Mouse (Mus musculus) heart, embryonic 12.5 days (tissue): ENCODE measurements around the gene B2m. TPM values are rescaled to one million over a fixed set of nuclear protein-coding genes. Genes with fewer than 3 reads are reported as not detected.

ENCODE experiments used
- ATAC-seq: fragments of 200-750 bp; cut with Nextera tagmentation; 2 replicates; pipeline ENCODE4 v1.8.0; 2017; ENCODE audit warnings: moderate TSS enrichment, moderate library complexity; ENCODE audit not compliant: insufficient number of reproducible peaks, low FRiP score
- H3K27ac ChIP-seq: fragments of 300-500 bp; sonication (generic); 2 replicates; pipeline ENCODE4 v1.5.1; 2016; ENCODE audit warnings: mild to moderate bottlenecking, moderate library complexity; ENCODE audit not compliant: poor library complexity, severe bottlenecking
- H3K27me3 ChIP-seq: fragments of 300-500 bp; sonication (generic); replicated peaks from 2 replicates; pipeline ENCODE4 v1.6.1; 2016; ENCODE audit warnings: mild to moderate bottlenecking, moderate library complexity
- H3K36me3 ChIP-seq: fragments of 300-500 bp; sonication (generic); 2 replicates; pipeline ENCODE4 v1.6.1; 2016; ENCODE audit warnings: mild to moderate bottlenecking, moderate library complexity
- H3K4me1 ChIP-seq: fragments of 300-500 bp; sonication (generic); replicated peaks from 2 replicates; pipeline ENCODE4 v1.6.1; 2016; ENCODE audit warnings: mild to moderate bottlenecking
- H3K4me2 ChIP-seq: fragments of 300-500 bp; sonication (generic); 2 replicates; pipeline ENCODE4 v1.6.1; 2016; ENCODE audit warnings: mild to moderate bottlenecking, moderate library complexity
- H3K4me3 ChIP-seq: fragments of 300-500 bp; sonication (generic); 2 replicates; pipeline ENCODE4 v1.5.1; 2016; ENCODE audit warnings: mild to moderate bottlenecking
- H3K9ac ChIP-seq: fragments of 300-500 bp; sonication (generic); 2 replicates; pipeline ENCODE4 v1.6.1; 2016; ENCODE audit warnings: mild to moderate bottlenecking, moderate library complexity
- H3K9me3 ChIP-seq: fragments of 300-500 bp; sonication (generic); replicated peaks from 2 replicates; pipeline ENCODE4 v1.6.1; 2016; ENCODE audit warnings: mild to moderate bottlenecking, moderate library complexity
- WGBS: fragments of 180-500 bp; shearing (Covaris S2); methylation state at CpG from one replicate; pipeline ENCODE4 v1.1.7; 2016; 5-methylcytosine and 5-hydroxymethylcytosine counted together
- polyA plus RNA-seq: library from polyadenylated mRNA; unstranded; fragments of >200 nt; fragmentation: Nextera tagmentation; extraction: Ambion mirVana; gene quantifications from 2 replicates; pipeline ENCODE4 v1.2.1, GENCODE M21; 2016

B2m gene
- polyA plus RNA-seq, 1 experiment from 2014 or later = 247 TPM

- H3K27me3 ChIP-seq = no peaks in the 10 kb centered on the region
- WGBS = 80% methylated on average over 2 of the region's 2 CpGs
- ATAC-seq = no peak
- H3K9me3 ChIP-seq = no peaks in the 10 kb centered on the region
- H3K36me3 ChIP-seq = no peaks in the 10 kb centered on the region
- H3K4me3 ChIP-seq = no peak overlapping the region
- H3K4me2 ChIP-seq = no peak overlapping the region
- peaks cover 33% of the 10 kb centered on the region for H3K4me1 ChIP-seq
- no peak overlapping the region for H3K9ac ChIP-seq
- H3K27ac ChIP-seq = no peak overlapping the region
Observed at GRCm38 (mm10) chr2:122162529-122162928, 15.0 kb downstream of the B2m start.

DNA sequence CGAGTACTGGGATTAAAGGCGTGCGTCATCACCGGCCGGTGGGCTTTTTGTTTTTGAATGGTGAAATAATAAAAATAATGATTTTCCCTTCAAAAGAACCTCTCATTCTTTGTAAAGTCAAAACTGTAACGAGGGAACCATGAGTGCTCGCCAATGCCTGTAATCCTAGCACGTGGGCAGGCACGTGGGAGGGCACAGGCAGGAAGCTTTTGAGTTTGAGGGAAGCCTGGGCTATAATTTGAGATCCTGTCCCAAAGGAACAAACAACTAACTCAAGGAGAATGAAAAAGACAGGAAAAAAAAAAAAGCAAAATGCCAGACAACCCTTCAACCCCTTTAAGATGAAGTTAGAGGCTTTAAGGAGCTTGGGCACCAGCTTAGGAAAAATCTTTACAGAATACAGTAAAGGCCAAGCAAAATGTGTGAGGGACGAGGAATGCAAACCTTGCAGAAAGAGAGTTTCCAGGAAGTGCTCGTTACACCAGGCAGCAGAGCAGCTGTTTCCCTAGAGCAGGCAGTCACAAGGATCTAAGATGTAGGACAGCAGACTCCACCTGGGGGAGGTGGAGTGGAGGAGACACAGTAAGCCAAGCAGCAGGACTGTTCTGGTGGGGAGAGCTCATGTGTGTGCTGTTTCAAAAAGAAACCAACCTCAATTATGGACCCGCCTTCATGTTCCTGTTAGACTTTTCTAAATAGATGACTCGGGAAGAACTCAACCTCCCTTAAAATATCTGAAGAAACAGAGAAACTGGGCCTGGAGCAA lies 16.1 kb downstream of the B2m start:
- H3K4me1 ChIP-seq = peaks cover 27% of the 10 kb centered on the region
- no peak for ATAC-seq
- no peak overlapping the region for H3K4me2 ChIP-seq
- no peak overlapping the region for H3K9ac ChIP-seq
- no peaks in the 10 kb centered on the region for H3K36me3 ChIP-seq
- no peak overlapping the region for H3K27ac ChIP-seq
- no peak overlapping the region for H3K4me3 ChIP-seq
- H3K27me3 ChIP-seq = no peaks in the 10 kb centered on the region
- WGBS = 72% methylated on average over 13 of the region's 13 CpGs
- no peaks in the 10 kb centered on the region for H3K9me3 ChIP-seq

GRCm38 (mm10) chr2:122164293-122164692 lies 16.8 kb downstream of the B2m start:
- Histone ChIP-seq H3K9me3 (no peaks in the 10 kb centered on the region), H3K27ac (no peak overlapping the region), H3K4me1 (peaks cover 20% of the 10 kb centered on the region), H3K9ac (no peak overlapping the region), H3K4me2 (no peak overlapping the region), H3K27me3 (no peaks in the 10 kb centered on the region), H3K4me3 (no peak overlapping the region), H3K36me3 (no peaks in the 10 kb centered on the region)
- ATAC-seq = no peak
- 74% methylated on average over 11 of the region's 11 CpGs for WGBS

- H3K27ac ChIP-seq = no peak overlapping the region
- no peak overlapping the region for H3K4me3 ChIP-seq
- H3K9ac ChIP-seq = no peak overlapping the region
- H3K4me2 ChIP-seq = no peak overlapping the region
- WGBS = 67% methylated on average over 6 of the region's 6 CpGs
- no peaks in the 10 kb centered on the region for H3K9me3 ChIP-seq
- no peaks in the 10 kb centered on the region for H3K36me3 ChIP-seq
- H3K4me1 ChIP-seq = no peaks in the 10 kb centered on the region
- H3K27me3 ChIP-seq = no peaks in the 10 kb centered on the region
- no peak for ATAC-seq
Observed at GRCm38 (mm10) chr2:122171292-122171691, 23.8 kb downstream of the B2m start.

DNA sequence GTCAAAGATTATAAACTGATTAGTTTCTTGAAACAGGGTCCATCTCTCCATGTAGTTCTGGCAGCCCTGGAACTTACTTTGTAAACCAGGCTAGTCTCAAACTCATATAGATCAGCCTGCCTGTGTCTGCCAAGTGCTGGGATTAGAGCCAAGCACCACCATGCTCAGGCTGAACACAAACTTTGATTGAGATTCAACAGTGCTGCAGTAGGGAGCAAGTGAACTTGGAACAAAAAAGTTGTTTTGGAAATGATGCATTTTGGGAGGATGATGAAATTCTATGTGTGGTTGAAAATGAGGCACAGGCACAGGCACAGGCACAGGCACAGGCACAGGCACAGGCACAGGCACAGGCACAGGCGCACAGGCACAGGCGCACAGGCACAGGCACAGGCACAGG lies 24.7 kb downstream of the B2m start:
- H3K27ac ChIP-seq = no peak overlapping the region
- H3K4me3 ChIP-seq = no peak overlapping the region
- no peaks in the 10 kb centered on the region for H3K9me3 ChIP-seq
- no peaks in the 10 kb centered on the region for H3K4me1 ChIP-seq
- no peaks in the 10 kb centered on the region for H3K27me3 ChIP-seq
- no peak overlapping the region for H3K4me2 ChIP-seq
- WGBS = 92% methylated on average over 2 of the region's 2 CpGs
- no peak overlapping the region for H3K9ac ChIP-seq
- no peaks in the 10 kb centered on the region for H3K36me3 ChIP-seq
- ATAC-seq = no peak

DNA sequence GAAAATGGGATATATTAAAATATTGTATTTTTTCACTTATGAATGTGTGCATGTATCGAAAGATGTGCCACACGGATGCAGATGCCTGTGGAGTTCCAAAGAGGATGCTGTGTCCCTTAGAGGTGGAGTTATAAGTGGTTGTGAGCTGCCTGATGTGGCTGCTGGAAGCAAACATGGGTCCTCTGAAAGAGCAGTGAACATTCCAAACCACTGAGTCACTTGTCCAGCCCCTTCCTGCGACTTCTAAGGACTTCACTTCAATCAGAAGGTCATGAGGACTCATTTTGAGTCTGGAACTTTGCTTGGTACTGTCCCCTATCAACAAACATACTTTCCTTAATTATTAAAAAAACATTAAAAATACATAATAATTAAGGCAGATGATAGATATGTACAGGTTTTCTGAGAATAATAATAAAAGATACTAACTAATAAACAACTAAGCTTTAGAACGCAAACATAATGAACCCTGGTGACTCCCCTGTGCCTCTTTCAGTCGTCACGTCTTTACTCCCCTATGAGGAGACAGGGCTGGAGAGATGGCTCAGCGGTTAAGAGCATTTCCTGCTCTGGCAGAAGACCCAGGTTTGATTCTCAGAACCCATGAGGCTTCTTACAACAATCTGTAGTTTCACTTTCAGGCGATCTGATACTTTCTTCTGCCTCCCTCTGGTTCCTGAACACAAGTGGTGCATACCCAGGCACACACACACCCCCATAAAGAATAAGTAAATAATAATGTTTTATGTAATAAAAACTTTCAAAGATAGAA lies 32.8 kb downstream of the B2m start:
- H3K4me1 ChIP-seq = peaks cover 3% of the 10 kb centered on the region; the same call in 1 of the 2 replicates
- no peaks in the 10 kb centered on the region for H3K9me3 ChIP-seq
- H3K4me2 ChIP-seq = no peak overlapping the region
- H3K27ac ChIP-seq = no peak overlapping the region
- 68% methylated on average over 8 of the region's 8 CpGs for WGBS
- no peaks in the 10 kb centered on the region for H3K27me3 ChIP-seq
- no peak for ATAC-seq
- H3K4me3 ChIP-seq = no peak overlapping the region
- no peaks in the 10 kb centered on the region for H3K36me3 ChIP-seq
- no peak overlapping the region for H3K9ac ChIP-seq

GRCm38 (mm10) chr2:122185086-122185485 lies 37.6 kb downstream of the B2m start:
- no peak overlapping the region for H3K4me2 ChIP-seq
- ATAC-seq = no peak
- no peaks in the 10 kb centered on the region for H3K36me3 ChIP-seq
- 75% methylated on average over 4 of the region's 4 CpGs for WGBS
- no peaks in the 10 kb centered on the region for H3K27me3 ChIP-seq
- H3K4me1 ChIP-seq = peaks cover under 1% of the 10 kb centered on the region; the same call in 1 of the 2 replicates
- H3K4me3 ChIP-seq = no peak overlapping the region
- no peak overlapping the region for H3K9ac ChIP-seq
- no peaks in the 10 kb centered on the region for H3K9me3 ChIP-seq
- H3K27ac ChIP-seq = no peak overlapping the region

GRCm38 (mm10) chr2:122186106-122186505 lies 38.6 kb downstream of the B2m start, which contains the start of the genes Patl2 and Terb2:
Gene Patl2 (minus strand): TSS chr2:122186189.
Gene Terb2 (plus strand): TSS chr2:122186272.
- Histone ChIP-seq H3K36me3 (no peaks in the 10 kb centered on the region), H3K27ac (no peak within 1 kb of the TSS), H3K4me2 (no peak within 1 kb of the TSS), H3K4me1 (no peaks in the 10 kb centered on the region), H3K27me3 (no peaks in the 10 kb centered on the region), H3K9me3 (no peaks in the 10 kb centered on the region), H3K9ac (no peak within 1 kb of the TSS), H3K4me3 (no peak within 1 kb of the TSS)
- no peak for ATAC-seq
- 73% methylated on average over 17 of the region's 17 CpGs for WGBS

DNA sequence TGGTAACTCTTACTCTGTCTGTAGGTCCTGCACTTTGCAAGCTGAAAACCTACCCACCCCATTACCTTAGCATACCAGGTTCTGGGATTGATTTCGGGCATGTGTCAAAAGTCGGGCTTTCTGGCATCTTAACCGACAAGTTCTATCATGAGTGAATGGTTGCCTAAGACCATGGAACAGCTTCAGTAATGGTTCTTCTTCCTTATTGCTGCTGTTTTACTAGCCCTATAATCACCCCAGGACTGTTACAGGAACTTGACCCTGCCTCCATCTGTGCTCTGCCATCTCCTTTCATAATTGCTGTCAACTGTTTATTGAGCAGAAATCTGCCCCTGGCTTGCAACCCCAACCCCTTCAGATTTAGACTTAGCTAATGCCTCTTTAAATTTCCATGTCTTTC lies 39.3 kb downstream of the B2m start:
- WGBS = 89% methylated on average over 3 of the region's 3 CpGs

GRCm38 (mm10) chr2:122191849-122192248 lies 44.4 kb downstream of the B2m start:
- Histone ChIP-seq H3K9me3 (no peaks in the 10 kb centered on the region), H3K27me3 (no peaks in the 10 kb centered on the region), H3K9ac (no peak overlapping the region), H3K4me1 (no peaks in the 10 kb centered on the region), H3K4me2 (no peak overlapping the region), H3K36me3 (no peaks in the 10 kb centered on the region), H3K4me3 (no peak overlapping the region), H3K27ac (no peak overlapping the region)
- ATAC-seq = no peak
- 55% methylated on average over 3 of the region's 3 CpGs for WGBS

More for the DNA sequence above, 39.3 kb downstream of the B2m start:
- Histone ChIP-seq H3K27me3 (no peaks in the 10 kb centered on the region), H3K4me2 (no peak overlapping the region), H3K9me3 (no peaks in the 10 kb centered on the region), H3K4me1 (no peaks in the 10 kb centered on the region), H3K4me3 (no peak overlapping the region), H3K27ac (no peak overlapping the region), H3K9ac (no peak overlapping the region), H3K36me3 (no peaks in the 10 kb centered on the region)
- ATAC-seq = no peak

DNA sequence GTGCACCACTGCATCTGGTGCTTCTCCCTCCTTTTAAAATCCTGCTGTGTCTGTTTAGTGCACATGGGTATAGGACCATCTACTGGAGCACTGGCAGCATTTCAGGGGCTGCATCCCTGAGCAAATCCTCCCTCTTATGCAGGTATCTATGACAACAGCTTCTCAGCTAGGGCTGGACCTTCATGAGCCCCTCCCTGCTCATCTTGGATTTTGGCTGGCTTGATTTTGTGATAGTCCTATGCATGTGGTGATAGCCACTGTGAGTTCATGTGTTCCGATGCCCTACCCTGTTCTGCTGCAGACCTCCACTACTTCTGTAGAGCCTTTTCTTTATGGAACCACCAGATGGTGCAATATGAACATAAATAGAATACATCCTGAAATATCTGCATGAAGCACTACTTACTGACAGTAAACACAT lies 47.0 kb downstream of the B2m start:
- 46% methylated on average over 1 of the region's 1 CpGs for WGBS
- Histone ChIP-seq H3K4me1 (no peaks in the 10 kb centered on the region), H3K27ac (no peak overlapping the region), H3K36me3 (no peaks in the 10 kb centered on the region), H3K4me3 (no peak overlapping the region), H3K9me3 (no peaks in the 10 kb centered on the region), H3K9ac (no peak overlapping the region), H3K4me2 (no peak overlapping the region), H3K27me3 (no peaks in the 10 kb centered on the region)
- no peak for ATAC-seq
